Mouse (Mus musculus) gastrocnemius, adult 8-10 months (tissue): Measurements from ENCODE around the gene Tceal5. TPM values are rescaled to one million over a fixed set of nuclear protein-coding genes. Genes with fewer than 3 reads are reported as not detected.
"Not testable (repeated sequence)": the region's sequence is repeated elsewhere in the genome, so short reads cannot be mapped to it uniquely, and the experiment has no call there.

ENCODE experiments used
- DNase-seq, 2 experiments: peaks; one replicate each; pipeline ENCODE4 v3.0.0; 2022; ENCODE audit warnings: low spot score in 2 of 2
- total RNA-seq, 4 experiments: library from RNA; stranded (reverse); gene quantifications; 2 replicates each; pipeline ENCODE4 v1.2.4; 2022

The Tceal5 gene
- 10 to 100 TPM; 16.4 to 26.5 (median 22.0) TPM for total RNA-seq

- peak in 1 of 2 experiments; percentile 5 for DNase-seq
Measured at GRCm38 (mm10) chrX:136203664-136204066, at the start of gene Tceal5. TSS of gene Tceal5 (minus strand) at chrX:136203876.

GRCm38 (mm10) chrX:136252023-136252729, 48.5 kb upstream of the Tceal5 start:
- no peak for DNase-seq

- no peak for DNase-seq
Measured at GRCm38 (mm10) chrX:136249671-136250070, 46.0 kb upstream of the Tceal5 start.

GRCm38 (mm10) chrX:136248811-136249210, 45.1 kb upstream of the Tceal5 start:
- no peak for DNase-seq

- no peak for DNase-seq
Measured at GRCm38 (mm10) chrX:136245521-136246071, 41.9 kb upstream of the Tceal5 start.

GRCm38 (mm10) chrX:136244574-136245229, 41.0 kb upstream of the Tceal5 start, which contains the start of gene Tceal9:
TSS of gene Tceal9 (plus strand) at chrX:136245079.
- peak; percentile 20 to 28 for DNase-seq

- DNase-seq, result no peak
Measured at GRCm38 (mm10) chrX:136243181-136243580, 39.5 kb upstream of the Tceal5 start.

GRCm38 (mm10) chrX:136238118-136238517, 34.4 kb upstream of the Tceal5 start:
- DNase-seq, result no peak

- DNase-seq, result no peak
Measured at GRCm38 (mm10) chrX:136227768-136228167, 24.1 kb upstream of the Tceal5 start.

GRCm38 (mm10) chrX:136223714-136224113, 20.0 kb upstream of the Tceal5 start:
- DNase-seq, result no peak

GRCm38 (mm10) chrX:136216303-136216702, 12.6 kb upstream of the Tceal5 start:
- no peak for DNase-seq

GRCm38 (mm10) chrX:136214729-136215677, 11.3 kb upstream of the Tceal5 start, which contains the start of the genes Tceal7 and Bex1:
TSS of gene Tceal7 (plus strand) at chrX:136214779.
TSS of gene Bex1 (minus strand) at chrX:136215513.
- not testable (repeated sequence) for DNase-seq

- no peak for DNase-seq
Measured at GRCm38 (mm10) chrX:136213396-136213795, 9.7 kb upstream of the Tceal5 start.

GRCm38 (mm10) chrX:136204406-136204805, 730 bp upstream of the Tceal5 start:
- no peak for DNase-seq

- DNase-seq, result no peak
Measured at GRCm38 (mm10) chrX:136203257-136203656, 419 bp downstream of the Tceal5 start.

- no peak for DNase-seq
Measured at GRCm38 (mm10) chrX:136196873-136197272, 6.8 kb downstream of the Tceal5 start.

GRCm38 (mm10) chrX:136195193-136195944, 8.3 kb downstream of the Tceal5 start:
- no peak for DNase-seq

GRCm38 (mm10) chrX:136183107-136183506, 20.6 kb downstream of the Tceal5 start:
- DNase-seq, result no peak

- DNase-seq, result no peak
Measured at GRCm38 (mm10) chrX:136180897-136181553, 22.7 kb downstream of the Tceal5 start.

- DNase-seq, result no peak
Measured at GRCm38 (mm10) chrX:136172786-136173185, 30.9 kb downstream of the Tceal5 start.
